Mouse (Mus musculus): ENCODE results near the gene Ankrd63. TPM values are rescaled to one million over a fixed set of nuclear protein-coding genes. Genes with fewer than 3 reads are reported as not detected.

Ankrd63 gene
- total and polyA plus RNA-seq, 2 experiments from 2014 or later: 2.0 to 14.3 TPM

- peaks cover 45% of the 10 kb centered on the region for H3K4me1 ChIP-seq (ENCODE audit: control insufficient read depth, insufficient read depth)
- no peak overlapping the region for H3K4me3 ChIP-seq (ENCODE audit: low read depth, low read length)
- H3K36me3 ChIP-seq (replicated peaks; ENCODE audit: control insufficient read depth, insufficient read depth, low read length): no peaks in the 10 kb centered on the region
- no peak overlapping the region for H3K9ac ChIP-seq (replicated peaks; ENCODE audit: low read depth, low read length)
- H3K4me2 ChIP-seq (ENCODE audit: low read depth, low read length): no peak overlapping the region
- peaks cover 3% of the 10 kb centered on the region; the same call in 1 of the 2 replicates for H3K27me3 ChIP-seq (ENCODE audit: control insufficient read depth, insufficient read depth, low read length)
- H3K9me3 ChIP-seq (replicated peaks; ENCODE audit: control insufficient read depth, low read length): no peaks in the 10 kb centered on the region
- DNase-seq (ENCODE audit: low spot score) (no peak), ATAC-seq (ENCODE audit: insufficient read depth, low read depth) (peak; percentile 73)
- no peak for TF ChIP-seq EP300 (IDR thresholded peaks at IDR 0.05; ENCODE audit: low read depth)
- no peak for TF ChIP-seq CTCF (IDR thresholded peaks at IDR 0.05; ENCODE audit: low read depth)
- 16% methylated on average over 2 of the region's 2 CpGs for WGBS
- peak overlapping the region; percentile 57 for H3K27ac ChIP-seq (ENCODE audit: low read depth)
These were observed 34.0 kb downstream of the Ankrd63 start for GRCm38 (mm10) chr2:118669785-118670184.

DNA sequence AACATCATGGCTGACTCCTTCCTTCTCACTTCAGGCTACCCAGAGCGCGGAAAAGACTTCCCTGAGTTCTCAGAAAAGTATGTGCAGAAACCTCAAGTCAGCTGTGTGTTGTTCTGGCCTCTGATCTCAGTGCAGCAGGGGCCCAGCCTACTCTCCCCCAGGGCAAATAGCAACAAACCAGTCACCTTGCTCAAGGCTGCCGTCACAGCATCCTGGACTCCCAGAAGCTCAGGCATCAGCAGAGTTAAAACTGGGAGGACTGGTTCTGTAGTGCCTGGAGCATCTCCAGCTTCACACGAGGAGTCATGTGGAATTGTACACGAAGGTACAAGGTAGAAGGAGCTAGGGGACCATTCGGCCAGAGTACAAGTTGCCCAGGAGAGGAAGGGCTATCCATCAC, 34.5 kb downstream of the Ankrd63 start:
- Histone ChIP-seq H3K9me3 (replicated peaks; ENCODE audit: control insufficient read depth, low read length) (no peaks in the 10 kb centered on the region), H3K9ac (replicated peaks; ENCODE audit: low read depth, low read length) (no peak overlapping the region), H3K27ac (ENCODE audit: low read depth) (peak overlapping the region; percentile 57), H3K27me3 (ENCODE audit: control insufficient read depth, insufficient read depth, low read length) (peaks cover 3% of the 10 kb centered on the region; the same call in 1 of the 2 replicates), H3K4me3 (ENCODE audit: low read depth, low read length) (no peak overlapping the region), H3K36me3 (replicated peaks; ENCODE audit: control insufficient read depth, insufficient read depth, low read length) (no peaks in the 10 kb centered on the region), H3K4me1 (ENCODE audit: control insufficient read depth, insufficient read depth) (peaks cover 50% of the 10 kb centered on the region), H3K4me2 (ENCODE audit: low read depth, low read length) (no peak overlapping the region)
- no peak for TF ChIP-seq EP300 (IDR thresholded peaks at IDR 0.05; ENCODE audit: low read depth)
- no peak for TF ChIP-seq CTCF (IDR thresholded peaks at IDR 0.05; ENCODE audit: low read depth)
- ATAC-seq (ENCODE audit: insufficient read depth, low read depth) (no peak), DNase-seq (ENCODE audit: low spot score) (no peak)
- 59% methylated on average over 6 of the region's 6 CpGs for WGBS

- no peak for DNase-seq (ENCODE audit: low spot score)
- H3K4me3 ChIP-seq (ENCODE audit: low read depth, low read length): no peak overlapping the region
- no peaks in the 10 kb centered on the region for H3K36me3 ChIP-seq (replicated peaks; ENCODE audit: control insufficient read depth, insufficient read depth, low read length)
- H3K9ac ChIP-seq (replicated peaks; ENCODE audit: low read depth, low read length): no peak overlapping the region
- ATAC-seq (ENCODE audit: insufficient read depth, low read depth): no peak
- no peaks in the 10 kb centered on the region for H3K27me3 ChIP-seq (ENCODE audit: control insufficient read depth, insufficient read depth, low read length)
- peaks cover 59% of the 10 kb centered on the region for H3K4me1 ChIP-seq (ENCODE audit: control insufficient read depth, insufficient read depth)
- TF ChIP-seq EP300 (IDR thresholded peaks at IDR 0.05; ENCODE audit: low read depth): no peak
- no peak for TF ChIP-seq CTCF (IDR thresholded peaks at IDR 0.05; ENCODE audit: low read depth)
- no peak overlapping the region for H3K4me2 ChIP-seq (ENCODE audit: low read depth, low read length)
- H3K27ac ChIP-seq (ENCODE audit: low read depth): peak overlapping the region; percentile 64
- 36% methylated on average over 5 of the region's 5 CpGs for WGBS
- no peaks in the 10 kb centered on the region for H3K9me3 ChIP-seq (replicated peaks; ENCODE audit: control insufficient read depth, low read length)
These were observed 36.6 kb downstream of the Ankrd63 start for GRCm38 (mm10) chr2:118667181-118667580.

GRCm38 (mm10) chr2:118665616-118666015, 38.1 kb downstream of the Ankrd63 start:
- TF ChIP-seq CTCF (IDR thresholded peaks at IDR 0.05; ENCODE audit: low read depth): no peak
- no peak for TF ChIP-seq EP300 (IDR thresholded peaks at IDR 0.05; ENCODE audit: low read depth)
- no peaks in the 10 kb centered on the region for H3K36me3 ChIP-seq (replicated peaks; ENCODE audit: control insufficient read depth, insufficient read depth, low read length)
- WGBS: 81% methylated on average over 4 of the region's 4 CpGs
- H3K4me1 ChIP-seq (ENCODE audit: control insufficient read depth, insufficient read depth): peaks cover 59% of the 10 kb centered on the region
- H3K4me2 ChIP-seq (ENCODE audit: low read depth, low read length): no peak overlapping the region
- no peak overlapping the region for H3K9ac ChIP-seq (replicated peaks; ENCODE audit: low read depth, low read length)
- no peaks in the 10 kb centered on the region for H3K27me3 ChIP-seq (ENCODE audit: control insufficient read depth, insufficient read depth, low read length)
- no peaks in the 10 kb centered on the region for H3K9me3 ChIP-seq (replicated peaks; ENCODE audit: control insufficient read depth, low read length)
- ATAC-seq (ENCODE audit: insufficient read depth, low read depth): no peak
- H3K27ac ChIP-seq (ENCODE audit: low read depth): peak overlapping the region; percentile 68
- no peak for DNase-seq (ENCODE audit: low spot score)
- no peak overlapping the region for H3K4me3 ChIP-seq (ENCODE audit: low read depth, low read length)

DNA sequence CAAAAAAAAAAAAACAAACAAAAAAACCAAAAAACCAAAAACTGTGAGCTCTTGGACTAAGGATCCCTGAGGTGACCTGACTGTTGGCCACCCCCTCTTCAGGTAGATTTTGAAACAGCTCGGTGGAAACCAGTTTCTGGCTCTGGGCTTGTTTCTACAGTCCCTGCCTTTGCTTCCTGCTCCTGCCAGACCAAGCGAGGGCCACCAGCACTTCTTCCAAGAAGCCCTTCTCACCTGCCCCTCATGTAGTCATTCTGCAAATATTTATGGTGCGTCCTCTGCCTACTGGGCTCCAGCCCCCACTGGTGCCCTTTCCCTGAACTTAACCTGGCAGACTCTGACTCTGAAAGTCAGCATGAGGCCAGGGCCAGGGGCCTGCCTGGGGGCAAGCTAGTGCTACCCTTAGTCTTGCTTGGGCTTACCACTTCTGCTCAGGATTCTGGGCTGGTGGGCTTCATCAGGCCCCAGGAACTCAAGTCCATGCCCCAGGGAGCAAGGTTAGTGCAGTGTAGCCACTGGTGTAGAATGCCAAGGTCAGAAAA, 38.7 kb downstream of the Ankrd63 start:
- no peaks in the 10 kb centered on the region for H3K9me3 ChIP-seq (replicated peaks; ENCODE audit: control insufficient read depth, low read length)
- ATAC-seq (ENCODE audit: insufficient read depth, low read depth) (no peak), DNase-seq (ENCODE audit: low spot score) (no peak)
- no peak for TF ChIP-seq CTCF (IDR thresholded peaks at IDR 0.05; ENCODE audit: low read depth)
- TF ChIP-seq EP300 (IDR thresholded peaks at IDR 0.05; ENCODE audit: low read depth): no peak
- no peak overlapping the region for H3K4me3 ChIP-seq (ENCODE audit: low read depth, low read length)
- WGBS: 54% methylated on average over 3 of the region's 3 CpGs
- H3K36me3 ChIP-seq (replicated peaks; ENCODE audit: control insufficient read depth, insufficient read depth, low read length): no peaks in the 10 kb centered on the region
- peak overlapping the region; percentile 77; the same call in 1 of the 2 replicates for H3K4me2 ChIP-seq (ENCODE audit: low read depth, low read length)
- H3K4me1 ChIP-seq (ENCODE audit: control insufficient read depth, insufficient read depth): peaks cover 58% of the 10 kb centered on the region
- H3K27me3 ChIP-seq (ENCODE audit: control insufficient read depth, insufficient read depth, low read length): no peaks in the 10 kb centered on the region
- H3K27ac ChIP-seq (ENCODE audit: low read depth): peak overlapping the region; percentile 68
- H3K9ac ChIP-seq (replicated peaks; ENCODE audit: low read depth, low read length): 0 out of 2 replicates have a peak overlapping the region, but pooled peaks have one; percentile 46
